Mouse (Mus musculus): ENCODE measurements at regions not wholly inside any gene's neighbourhood (a gene's known extent, or its start where the extent isn't known, plus 50 kb on each side); places are given as distances from the start of the nearest gene placed in this dataset.

GRCm38 (mm10) chr16:77704726-77705125 lies 102.8 kb upstream of the Gm11146 start:
- ATAC-seq (ENCODE audit: low FRiP score, low read depth): no peak
- H3K9me3 ChIP-seq: no peaks in the 10 kb centered on the region
- no peaks in the 10 kb centered on the region for H3K4me1 ChIP-seq
- no peak overlapping the region for H3K27ac ChIP-seq
- 86% methylated on average over 6 of the region's 6 CpGs for WGBS
- H3K4me3 ChIP-seq: no peak overlapping the region
- no peak overlapping the region for H3K9ac ChIP-seq
- H3K36me3 ChIP-seq: no peaks in the 10 kb centered on the region
- H3K27me3 ChIP-seq: no peaks in the 10 kb centered on the region
- H3K4me2 ChIP-seq (replicated peaks): no peak overlapping the region

- Histone ChIP-seq H3K36me3 (no peaks in the 10 kb centered on the region), H3K4me2 (replicated peaks) (no peak overlapping the region), H3K27ac (no peak overlapping the region), H3K4me3 (no peak overlapping the region), H3K9me3 (no peaks in the 10 kb centered on the region), H3K4me1 (peaks cover 5% of the 10 kb centered on the region; the same call in 1 of the 2 replicates), H3K9ac (no peak overlapping the region), H3K27me3 (no peaks in the 10 kb centered on the region)
- 84% methylated on average over 1 of the region's 1 CpGs for WGBS
- ATAC-seq (ENCODE audit: low FRiP score, low read depth): no peak
Observed at GRCm38 (mm10) chr16:77695443-77695842, 93.5 kb upstream of the Gm11146 start.

GRCm38 (mm10) chr16:77687056-77687839 lies 85.4 kb upstream of the Gm11146 start:
- no peak overlapping the region for H3K27ac ChIP-seq
- H3K9me3 ChIP-seq: no peaks in the 10 kb centered on the region
- H3K27me3 ChIP-seq: no peaks in the 10 kb centered on the region
- no peaks in the 10 kb centered on the region for H3K36me3 ChIP-seq
- no peak for ATAC-seq (ENCODE audit: low FRiP score, low read depth)
- WGBS: 92% methylated on average over 4 of the region's 4 CpGs
- H3K9ac ChIP-seq: no peak overlapping the region
- peaks cover 4% of the 10 kb centered on the region; the same call in 1 of the 2 replicates for H3K4me1 ChIP-seq
- no peak overlapping the region for H3K4me2 ChIP-seq (replicated peaks)
- no peak overlapping the region for H3K4me3 ChIP-seq

- Histone ChIP-seq H3K9me3 (no peaks in the 10 kb centered on the region), H3K27ac (no peak overlapping the region)
Observed at GRCm38 (mm10) chr16:77685651-77686190, 83.8 kb upstream of the Gm11146 start.

GRCm38 (mm10) chr16:77684521-77684920 lies 82.6 kb upstream of the Gm11146 start:
- Histone ChIP-seq H3K27me3 (no peaks in the 10 kb centered on the region), H3K4me2 (replicated peaks) (no peak overlapping the region), H3K4me1 (no peaks in the 10 kb centered on the region), H3K36me3 (no peaks in the 10 kb centered on the region), H3K27ac (no peak overlapping the region), H3K9me3 (no peaks in the 10 kb centered on the region), H3K4me3 (no peak overlapping the region), H3K9ac (no peak overlapping the region)
- 88% methylated on average over 2 of the region's 2 CpGs for WGBS
- ATAC-seq (ENCODE audit: low FRiP score, low read depth): no peak

More at GRCm38 (mm10) chr16:77685651-77686190, 83.8 kb upstream of the Gm11146 start:
- ATAC-seq (ENCODE audit: low FRiP score, low read depth): no peak
- Histone ChIP-seq H3K27me3 (no peaks in the 10 kb centered on the region), H3K9ac (no peak overlapping the region), H3K4me1 (no peaks in the 10 kb centered on the region), H3K36me3 (no peaks in the 10 kb centered on the region), H3K4me3 (no peak overlapping the region), H3K4me2 (replicated peaks) (no peak overlapping the region)
- WGBS: 85% methylated on average over 5 of the region's 5 CpGs

GRCm38 (mm10) chr16:77679234-77679633 lies 77.3 kb upstream of the Gm11146 start:
- Histone ChIP-seq H3K36me3 (no peaks in the 10 kb centered on the region), H3K27ac (no peak overlapping the region), H3K4me2 (replicated peaks) (no peak overlapping the region), H3K9ac (no peak overlapping the region), H3K4me1 (peaks cover 6% of the 10 kb centered on the region), H3K27me3 (no peaks in the 10 kb centered on the region), H3K9me3 (no peaks in the 10 kb centered on the region), H3K4me3 (no peak overlapping the region)
- ATAC-seq (ENCODE audit: low FRiP score, low read depth): no peak
- WGBS: 69% methylated on average over 2 of the region's 2 CpGs

GRCm38 (mm10) chr16:77676805-77677204 lies 74.9 kb upstream of the Gm11146 start:
- Histone ChIP-seq H3K9ac (no peak overlapping the region), H3K4me3 (no peak overlapping the region), H3K4me2 (replicated peaks) (no peak overlapping the region), H3K27me3 (no peaks in the 10 kb centered on the region), H3K27ac (no peak overlapping the region), H3K9me3 (no peaks in the 10 kb centered on the region), H3K36me3 (no peaks in the 10 kb centered on the region), H3K4me1 (peaks cover 6% of the 10 kb centered on the region)
- WGBS: 50% methylated on average over 2 of the region's 2 CpGs
- no peak for ATAC-seq (ENCODE audit: low FRiP score, low read depth)

- 14% methylated on average over 6 of the region's 6 CpGs for WGBS
- ATAC-seq (ENCODE audit: low FRiP score, low read depth): no peak; the same call in 1 of the 2 replicates
Observed at GRCm38 (mm10) chr16:77675885-77676597, 74.1 kb upstream of the Gm11146 start.

GRCm38 (mm10) chr16:77671253-77671652 lies 69.4 kb upstream of the Gm11146 start:
- Histone ChIP-seq H3K9ac (no peak overlapping the region), H3K9me3 (no peaks in the 10 kb centered on the region), H3K27ac (no peak overlapping the region), H3K4me1 (peaks cover 6% of the 10 kb centered on the region), H3K4me2 (replicated peaks) (no peak overlapping the region), H3K36me3 (peaks cover 5% of the 10 kb centered on the region; the same call in 1 of the 2 replicates), H3K4me3 (no peak overlapping the region), H3K27me3 (no peaks in the 10 kb centered on the region)
- WGBS: 75% methylated on average over 2 of the region's 2 CpGs
- no peak for ATAC-seq (ENCODE audit: low FRiP score, low read depth)

More at GRCm38 (mm10) chr16:77675885-77676597, 74.1 kb upstream of the Gm11146 start:
- no peak overlapping the region for H3K9ac ChIP-seq
- no peaks in the 10 kb centered on the region for H3K36me3 ChIP-seq
- H3K27ac ChIP-seq: peak overlapping the region; percentile 70; the same call in 1 of the 2 replicates
- H3K4me2 ChIP-seq (replicated peaks): no peak overlapping the region
- no peaks in the 10 kb centered on the region for H3K27me3 ChIP-seq
- H3K4me1 ChIP-seq: peaks cover 6% of the 10 kb centered on the region
- no peak overlapping the region for H3K4me3 ChIP-seq
- H3K9me3 ChIP-seq: no peaks in the 10 kb centered on the region

- WGBS: 88% methylated on average over 4 of the region's 4 CpGs
- ATAC-seq (ENCODE audit: low FRiP score, low read depth): no peak
Observed at GRCm38 (mm10) chr16:77665781-77666180, 63.9 kb upstream of the Gm11146 start.

GRCm38 (mm10) chr16:77662107-77662518 lies 60.2 kb upstream of the Gm11146 start:
- no peaks in the 10 kb centered on the region for H3K9me3 ChIP-seq
- peaks cover 16% of the 10 kb centered on the region for H3K4me1 ChIP-seq
- H3K9ac ChIP-seq: no peak overlapping the region
- H3K27ac ChIP-seq: peak overlapping the region; percentile 39; the same call in 1 of the 2 replicates
- ATAC-seq (ENCODE audit: low FRiP score, low read depth): peak; percentile 90
- H3K4me3 ChIP-seq: no peak overlapping the region
- 6% methylated on average over 4 of the region's 4 CpGs for WGBS
- no peaks in the 10 kb centered on the region for H3K27me3 ChIP-seq
- no peaks in the 10 kb centered on the region for H3K36me3 ChIP-seq
- peak overlapping the region; percentile 10; the same call in 1 of the 2 replicates for H3K4me2 ChIP-seq (replicated peaks)

More at GRCm38 (mm10) chr16:77665781-77666180, 63.9 kb upstream of the Gm11146 start:
- no peaks in the 10 kb centered on the region for H3K9me3 ChIP-seq
- no peak overlapping the region for H3K4me3 ChIP-seq
- no peak overlapping the region for H3K9ac ChIP-seq
- H3K4me1 ChIP-seq: peaks cover 16% of the 10 kb centered on the region
- peaks cover 5% of the 10 kb centered on the region; the same call in 1 of the 2 replicates for H3K36me3 ChIP-seq
- H3K27me3 ChIP-seq: no peaks in the 10 kb centered on the region
- no peak overlapping the region for H3K4me2 ChIP-seq (replicated peaks)
- no peak overlapping the region for H3K27ac ChIP-seq

- Histone ChIP-seq H3K27me3 (no peaks in the 10 kb centered on the region), H3K4me3 (no peak overlapping the region), H3K9me3 (no peaks in the 10 kb centered on the region), H3K4me1 (no peaks in the 10 kb centered on the region), H3K27ac (no peak overlapping the region), H3K9ac (no peak overlapping the region), H3K36me3 (no peaks in the 10 kb centered on the region), H3K4me2 (replicated peaks) (no peak overlapping the region)
- 31% methylated on average over 3 of the region's 3 CpGs for WGBS
- no peak for ATAC-seq (ENCODE audit: low FRiP score, low read depth)
Observed at GRCm38 (mm10) chr16:77653306-77653705, 51.4 kb upstream of the Gm11146 start.

Measured in limb, embryonic 13.5 days (tissue).